Mouse (Mus musculus) liver, embryonic 11.5 days (tissue): ENCODE results near the gene Palm2. TPM values are rescaled to one million over a fixed set of nuclear protein-coding genes. Genes with fewer than 3 reads are reported as not detected.

Experiments
- ATAC-seq: fragments of 200-750 bp; cut with Nextera tagmentation; replicated peaks from 2 replicates; pipeline ENCODE4 v1.8.0; 2017; ENCODE audit warnings: moderate number of reproducible peaks, mild to moderate bottlenecking, moderate TSS enrichment, moderate library complexity; ENCODE audit not compliant: low FRiP score
- DNase-seq: peaks from one replicate; pipeline ENCODE4 v3.0.0-alpha.2; 2017; ENCODE audit warnings: low spot score
- H3K27ac ChIP-seq: fragments of 300-500 bp; sonication (generic); 2 replicates; pipeline ENCODE4 v1.5.1; 2014; ENCODE audit warnings: mild to moderate bottlenecking, low read depth, low read length, control low read depth
- H3K27me3 ChIP-seq: fragments of 300-500 bp; sonication (generic); replicated peaks from 2 replicates; pipeline ENCODE4 v1.6.1; 2014; ENCODE audit warnings: low read length, mixed read lengths; ENCODE audit not compliant: control insufficient read depth, insufficient read depth
- H3K36me3 ChIP-seq: fragments of 300-500 bp; sonication (generic); 2 replicates; pipeline ENCODE4 v1.6.1; 2014; ENCODE audit warnings: mild to moderate bottlenecking, low read length, moderate library complexity, mixed read lengths; ENCODE audit not compliant: control insufficient read depth, insufficient read depth
- H3K4me1 ChIP-seq: fragments of 300-500 bp; sonication (generic); replicated peaks from 2 replicates; pipeline ENCODE4 v1.6.1; 2014; ENCODE audit warnings: low read length, mixed read lengths; ENCODE audit not compliant: control insufficient read depth, insufficient read depth
- H3K4me2 ChIP-seq: fragments of 300-500 bp; sonication (generic); 2 replicates; pipeline ENCODE4 v1.6.1; 2014; ENCODE audit warnings: mild to moderate bottlenecking, control low read depth, moderate library complexity
- H3K4me3 ChIP-seq: fragments of 300-500 bp; sonication (generic); 2 replicates; pipeline ENCODE4 v1.5.1; 2014; ENCODE audit warnings: low read depth, low read length, control low read depth
- H3K9ac ChIP-seq: fragments of 300-500 bp; sonication (generic); 2 replicates; pipeline ENCODE4 v1.6.1; 2014; ENCODE audit warnings: low read depth, low read length, control low read depth
- H3K9me3 ChIP-seq: fragments of 300-500 bp; sonication (generic); 2 replicates; pipeline ENCODE4 v1.6.1; 2016; ENCODE audit warnings: low read length, inconsistent platforms, mixed read lengths; ENCODE audit not compliant: control insufficient read depth
- WGBS: fragments of 180-500 bp; shearing (Covaris S2); extraction: QIAGEN DNeasy Blood & Tissue Kit; methylation state at CpG from one replicate; pipeline ENCODE4 v1.1.7; 2014; 5-methylcytosine and 5-hydroxymethylcytosine counted together
- polyA plus RNA-seq: library from polyadenylated mRNA; unstranded; fragments of >200 nt; fragmentation: Nextera tagmentation; extraction: Ambion mirVana; gene quantifications from 2 replicates; pipeline ENCODE4 v1.2.1, GENCODE M21; 2014

The Palm2 gene
- polyA plus RNA-seq, 1 experiment from 2014 or later: 0.71 TPM

GRCm38 (mm10) chr4:57606258-57606657, 172.2 kb downstream of the Palm2 start:
- no peak overlapping the region for H3K4me2 ChIP-seq
- no peak overlapping the region for H3K9ac ChIP-seq
- no peak for DNase-seq
- H3K9me3 ChIP-seq: no peaks in the 10 kb centered on the region
- H3K4me1 ChIP-seq: no peaks in the 10 kb centered on the region
- 67% methylated on average over 3 of the region's 3 CpGs for WGBS
- H3K4me3 ChIP-seq: no peak overlapping the region
- no peak overlapping the region for H3K27ac ChIP-seq
- ATAC-seq: no peak
- no peaks in the 10 kb centered on the region for H3K27me3 ChIP-seq
- no peaks in the 10 kb centered on the region for H3K36me3 ChIP-seq

GRCm38 (mm10) chr4:57607247-57607942, 173.3 kb downstream of the Palm2 start:
- Histone ChIP-seq H3K9ac (no peak overlapping the region), H3K4me3 (no peak overlapping the region), H3K36me3 (no peaks in the 10 kb centered on the region), H3K27ac (no peak overlapping the region), H3K4me2 (no peak overlapping the region), H3K9me3 (no peaks in the 10 kb centered on the region), H3K4me1 (0 out of 2 replicates have a peak, but pooled peaks cover 3% of the 10 kb centered on the region), H3K27me3 (no peaks in the 10 kb centered on the region)
- WGBS: 50% methylated on average over 22 of the region's 22 CpGs
- ATAC-seq: no peak
- peak; percentile 57 for DNase-seq

GRCm38 (mm10) chr4:57611303-57612077, 177.4 kb downstream of the Palm2 start:
- Histone ChIP-seq H3K27me3 (no peaks in the 10 kb centered on the region), H3K4me2 (no peak overlapping the region), H3K9me3 (no peaks in the 10 kb centered on the region), H3K4me1 (0 out of 2 replicates have a peak, but pooled peaks cover 3% of the 10 kb centered on the region), H3K27ac (no peak overlapping the region), H3K9ac (no peak overlapping the region), H3K4me3 (no peak overlapping the region), H3K36me3 (no peaks in the 10 kb centered on the region)
- DNase-seq (no peak), ATAC-seq (no peak)
- 50% methylated on average over 17 of the region's 17 CpGs for WGBS

- Histone ChIP-seq H3K4me1 (0 out of 2 replicates have a peak, but pooled peaks cover 3% of the 10 kb centered on the region), H3K4me3 (no peak overlapping the region), H3K27ac (no peak overlapping the region), H3K4me2 (no peak overlapping the region), H3K9me3 (no peaks in the 10 kb centered on the region), H3K36me3 (no peaks in the 10 kb centered on the region), H3K9ac (no peak overlapping the region), H3K27me3 (no peaks in the 10 kb centered on the region)
- ATAC-seq: no peak
- DNase-seq: no peak
- WGBS: 77% methylated on average over 5 of the region's 5 CpGs
Measured at GRCm38 (mm10) chr4:57612716-57613115, 178.7 kb downstream of the Palm2 start.

GRCm38 (mm10) chr4:57614686-57615085, 180.6 kb downstream of the Palm2 start:
- Histone ChIP-seq H3K9me3 (no peaks in the 10 kb centered on the region), H3K27me3 (no peaks in the 10 kb centered on the region), H3K27ac (no peak overlapping the region), H3K4me1 (0 out of 2 replicates have a peak, but pooled peaks cover 3% of the 10 kb centered on the region), H3K9ac (no peak overlapping the region), H3K4me2 (no peak overlapping the region), H3K4me3 (no peak overlapping the region), H3K36me3 (no peaks in the 10 kb centered on the region)
- DNase-seq (no peak), ATAC-seq (no peak)
- WGBS: 77% methylated on average over 4 of the region's 4 CpGs

GRCm38 (mm10) chr4:57618743-57619142, 184.7 kb downstream of the Palm2 start:
- Histone ChIP-seq H3K36me3 (no peaks in the 10 kb centered on the region), H3K4me2 (no peak overlapping the region), H3K9ac (no peak overlapping the region), H3K27ac (no peak overlapping the region), H3K4me3 (no peak overlapping the region), H3K4me1 (no peaks in the 10 kb centered on the region), H3K9me3 (no peaks in the 10 kb centered on the region), H3K27me3 (no peaks in the 10 kb centered on the region)
- 71% methylated on average over 6 of the region's 6 CpGs for WGBS
- DNase-seq: no peak
- no peak for ATAC-seq

GRCm38 (mm10) chr4:57622816-57623215, 188.8 kb downstream of the Palm2 start:
- Histone ChIP-seq H3K4me1 (no peaks in the 10 kb centered on the region), H3K36me3 (no peaks in the 10 kb centered on the region), H3K27ac (no peak overlapping the region), H3K27me3 (no peaks in the 10 kb centered on the region), H3K9me3 (no peaks in the 10 kb centered on the region), H3K9ac (no peak overlapping the region), H3K4me3 (no peak overlapping the region), H3K4me2 (no peak overlapping the region)
- DNase-seq (no peak), ATAC-seq (no peak)
- WGBS: 78% methylated on average over 7 of the region's 7 CpGs

- no peaks in the 10 kb centered on the region for H3K27me3 ChIP-seq
- H3K36me3 ChIP-seq: no peaks in the 10 kb centered on the region
- H3K27ac ChIP-seq: no peak overlapping the region
- ATAC-seq (no peak), DNase-seq (no peak)
- WGBS: 88% methylated on average over 2 of the region's 2 CpGs
- no peaks in the 10 kb centered on the region for H3K9me3 ChIP-seq
- no peak overlapping the region for H3K4me2 ChIP-seq
- no peak overlapping the region for H3K9ac ChIP-seq
- no peak overlapping the region for H3K4me3 ChIP-seq
- no peaks in the 10 kb centered on the region for H3K4me1 ChIP-seq
Measured at GRCm38 (mm10) chr4:57624819-57625218, 190.8 kb downstream of the Palm2 start.
